Mouse (Mus musculus): Measurements from ENCODE around the gene Des. TPM values are rescaled to one million over a fixed set of nuclear protein-coding genes. Genes with fewer than 3 reads are reported as not detected.
A peak's percentile ranks its signal among the peaks of the same experiment; 100 is the strongest.

Gene Des
- polyA plus RNA-seq, 1 experiment from 2014 or later, result 1.2 TPM

GRCm38 (mm10) chr1:75374950-75375936 is 15.1 kb downstream of the Des start, which contains the start of gene Speg:
Gene Speg, plus strand, starts transcription at chr1:75375297.
- Histone ChIP-seq H3K4me3 (peak within 1 kb of the TSS; percentile 29), H3K27ac (replicated peaks) (no peak within 1 kb of the TSS), H3K4me1 (peaks cover 18% of the 10 kb centered on the region), H3K4me2 (replicated peaks) (peak within 1 kb of the TSS; percentile 53), H3K27me3 (peaks cover 63% of the 10 kb centered on the region), H3K9ac (replicated peaks) (peak within 1 kb of the TSS; percentile 40; the same call in 1 of the 2 replicates), H3K36me3 (no peaks in the 10 kb centered on the region), H3K9me3 (no peaks in the 10 kb centered on the region)
- peak; percentile 25; the same call in 1 of the 2 replicates for ATAC-seq (ENCODE audit: low FRiP score, low read depth)
- 8% methylated on average over 56 of the region's 57 CpGs for WGBS

GRCm38 (mm10) chr1:75379196-75379595 is 19.1 kb downstream of the Des start:
- ATAC-seq (ENCODE audit: low FRiP score, low read depth), result no peak
- 66% methylated on average over 2 of the region's 2 CpGs for WGBS
- Histone ChIP-seq H3K9me3 (no peaks in the 10 kb centered on the region), H3K27ac (replicated peaks) (no peak overlapping the region), H3K4me1 (peaks cover 31% of the 10 kb centered on the region), H3K27me3 (peaks cover 78% of the 10 kb centered on the region), H3K4me3 (no peak overlapping the region), H3K9ac (replicated peaks) (no peak overlapping the region), H3K36me3 (no peaks in the 10 kb centered on the region), H3K4me2 (replicated peaks) (no peak overlapping the region)

- H3K27me3 ChIP-seq, result peaks cover 78% of the 10 kb centered on the region
- no peak overlapping the region for H3K4me2 ChIP-seq (replicated peaks)
- H3K9ac ChIP-seq (replicated peaks), result no peak overlapping the region
- no peaks in the 10 kb centered on the region for H3K9me3 ChIP-seq
- no peak overlapping the region for H3K27ac ChIP-seq (replicated peaks)
- H3K4me1 ChIP-seq, result peaks cover 36% of the 10 kb centered on the region
- H3K4me3 ChIP-seq, result no peak overlapping the region
- H3K36me3 ChIP-seq, result no peaks in the 10 kb centered on the region
- 70% methylated on average over 8 of the region's 8 CpGs for WGBS
- ATAC-seq (ENCODE audit: low FRiP score, low read depth), result no peak
Measured at GRCm38 (mm10) chr1:75379931-75380330, 19.8 kb downstream of the Des start.

- H3K9ac ChIP-seq (replicated peaks), result no peak overlapping the region
- H3K4me2 ChIP-seq (replicated peaks), result no peak overlapping the region
- peaks cover 36% of the 10 kb centered on the region for H3K4me1 ChIP-seq
- H3K4me3 ChIP-seq, result no peak overlapping the region
- no peak for ATAC-seq (ENCODE audit: low FRiP score, low read depth)
- H3K27me3 ChIP-seq, result peaks cover 78% of the 10 kb centered on the region
- 49% methylated on average over 2 of the region's 2 CpGs for WGBS
- H3K36me3 ChIP-seq, result no peaks in the 10 kb centered on the region
- H3K27ac ChIP-seq (replicated peaks), result no peak overlapping the region
- no peaks in the 10 kb centered on the region for H3K9me3 ChIP-seq
Measured at GRCm38 (mm10) chr1:75380951-75381350, 20.8 kb downstream of the Des start.

- 1% methylated on average over 53 of the region's 60 CpGs for WGBS
- peaks cover 78% of the 10 kb centered on the region for H3K27me3 ChIP-seq
- H3K9me3 ChIP-seq, result no peaks in the 10 kb centered on the region
- H3K4me2 ChIP-seq (replicated peaks), result peak overlapping the region; percentile 100
- H3K27ac ChIP-seq (replicated peaks), result peak overlapping the region; percentile 74
- H3K36me3 ChIP-seq, result no peaks in the 10 kb centered on the region
- peak overlapping the region; percentile 76 for H3K9ac ChIP-seq (replicated peaks)
- H3K4me3 ChIP-seq, result peak overlapping the region; percentile 61
- H3K4me1 ChIP-seq, result peaks cover 41% of the 10 kb centered on the region
- ATAC-seq (ENCODE audit: low FRiP score, low read depth), result peak; percentile 60
Measured at GRCm38 (mm10) chr1:75381482-75382355, 21.6 kb downstream of the Des start.

GRCm38 (mm10) chr1:75382356-75383071 is 22.4 kb downstream of the Des start:
- peak overlapping the region; percentile 100 for H3K4me2 ChIP-seq (replicated peaks)
- no peaks in the 10 kb centered on the region for H3K36me3 ChIP-seq
- H3K9ac ChIP-seq (replicated peaks), result peak overlapping the region; percentile 76
- peak; percentile 14; the same call in 1 of the 2 replicates for ATAC-seq (ENCODE audit: low FRiP score, low read depth)
- peak overlapping the region; percentile 61 for H3K4me3 ChIP-seq
- no peaks in the 10 kb centered on the region for H3K9me3 ChIP-seq
- H3K27me3 ChIP-seq, result peaks cover 78% of the 10 kb centered on the region
- peak overlapping the region; percentile 74 for H3K27ac ChIP-seq (replicated peaks)
- peaks cover 45% of the 10 kb centered on the region for H3K4me1 ChIP-seq
- under 1% methylated on average over 28 of the region's 28 CpGs for WGBS

GRCm38 (mm10) chr1:75384470-75385141 is 24.5 kb downstream of the Des start:
- no peak overlapping the region for H3K4me2 ChIP-seq (replicated peaks)
- H3K9ac ChIP-seq (replicated peaks), result no peak overlapping the region
- H3K4me3 ChIP-seq, result no peak overlapping the region
- no peak overlapping the region for H3K27ac ChIP-seq (replicated peaks)
- H3K36me3 ChIP-seq, result no peaks in the 10 kb centered on the region
- peaks cover 80% of the 10 kb centered on the region for H3K27me3 ChIP-seq
- H3K9me3 ChIP-seq, result no peaks in the 10 kb centered on the region
- H3K4me1 ChIP-seq, result peaks cover 60% of the 10 kb centered on the region
- no peak for ATAC-seq (ENCODE audit: low FRiP score, low read depth)
- 83% methylated on average over 27 of the region's 27 CpGs for WGBS

GRCm38 (mm10) chr1:75385142-75385730 is 25.1 kb downstream of the Des start:
- WGBS, result 66% methylated on average over 20 of the region's 20 CpGs
- peaks cover 60% of the 10 kb centered on the region for H3K4me1 ChIP-seq
- H3K9ac ChIP-seq (replicated peaks), result no peak overlapping the region; the same call in 1 of the 2 replicates
- no peaks in the 10 kb centered on the region for H3K9me3 ChIP-seq
- peak overlapping the region; percentile 27 for H3K4me2 ChIP-seq (replicated peaks)
- ATAC-seq (ENCODE audit: low FRiP score, low read depth), result no peak
- peaks cover 81% of the 10 kb centered on the region for H3K27me3 ChIP-seq
- H3K36me3 ChIP-seq, result no peaks in the 10 kb centered on the region
- H3K27ac ChIP-seq (replicated peaks), result no peak overlapping the region
- no peak overlapping the region for H3K4me3 ChIP-seq

- no peak for ATAC-seq (ENCODE audit: low FRiP score, low read depth)
- H3K9ac ChIP-seq (replicated peaks), result no peak overlapping the region
- no peak overlapping the region for H3K27ac ChIP-seq (replicated peaks)
- no peak overlapping the region for H3K4me3 ChIP-seq
- peaks cover 57% of the 10 kb centered on the region for H3K4me1 ChIP-seq
- no peaks in the 10 kb centered on the region for H3K9me3 ChIP-seq
- peak overlapping the region; percentile 27 for H3K4me2 ChIP-seq (replicated peaks)
- H3K36me3 ChIP-seq, result no peaks in the 10 kb centered on the region
- H3K27me3 ChIP-seq, result peaks cover 85% of the 10 kb centered on the region
- WGBS, result 39% methylated on average over 4 of the region's 4 CpGs
Measured at GRCm38 (mm10) chr1:75386149-75386548, 26.0 kb downstream of the Des start.

- H3K27ac ChIP-seq (replicated peaks), result no peak overlapping the region
- no peaks in the 10 kb centered on the region for H3K9me3 ChIP-seq
- H3K27me3 ChIP-seq, result peaks cover 84% of the 10 kb centered on the region
- H3K9ac ChIP-seq (replicated peaks), result peak overlapping the region; percentile 26; the same call in 1 of the 2 replicates
- no peaks in the 10 kb centered on the region for H3K36me3 ChIP-seq
- H3K4me3 ChIP-seq, result peak overlapping the region; percentile 36
- WGBS, result 4% methylated on average over 7 of the region's 7 CpGs
- H3K4me1 ChIP-seq, result peaks cover 47% of the 10 kb centered on the region
- H3K4me2 ChIP-seq (replicated peaks), result peak overlapping the region; percentile 43
- 0 out of 2 replicates have a peak, but pooled peaks have one; percentile 3 for ATAC-seq (ENCODE audit: low FRiP score, low read depth)
Measured at GRCm38 (mm10) chr1:75387469-75387928, 27.4 kb downstream of the Des start.

Data from midbrain, embryonic 12.5 days (tissue).